Comparison of ENCODE assay signal across 10 mouse cellular contexts in the genomic region with DNA sequence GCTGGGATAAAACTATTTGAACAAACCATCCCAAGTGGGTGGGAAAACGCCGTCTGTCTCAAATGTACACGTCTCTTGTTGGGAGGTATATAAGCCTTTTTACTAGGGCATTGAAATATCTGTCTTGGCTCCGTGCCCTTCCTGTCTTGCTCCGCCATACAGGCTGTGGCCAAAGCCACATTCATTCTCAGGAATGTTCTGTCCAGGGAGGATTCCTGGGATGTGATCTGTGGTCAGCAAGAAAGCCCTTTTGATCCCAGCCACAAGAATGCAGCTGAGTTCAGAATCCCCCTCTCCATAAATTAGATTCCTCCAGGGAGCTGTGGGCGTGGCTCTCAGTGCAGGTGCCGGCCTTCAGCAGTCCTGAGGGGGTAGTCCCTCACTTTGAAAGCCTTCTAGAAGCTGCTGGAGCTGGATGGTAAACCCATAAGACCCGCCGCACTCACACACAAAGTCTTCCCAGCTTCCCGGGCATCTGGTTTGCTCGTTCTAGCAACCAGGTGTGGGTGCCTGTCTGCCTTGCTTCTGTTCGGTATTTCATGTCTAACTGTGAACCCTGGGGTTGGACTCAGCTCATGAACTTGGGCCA.
DNase-seq lines count a peak whose midpoint lies in the region; TF ChIP-seq lines count a peak whose summit lies in the region.
"Had no signal": no experiment of that assay in that cellular context is flagged by ENCODE, and none has a peak within 500 bp of the region (broad histone marks: within the 10 kb centered on the region; RNA-seq: fewer than 3 reads in every experiment).

No protein-coding gene starts in this region.

- no peak for TF ChIP-seq CTCF in gastrocnemius, adult 2 months (IDR thresholded peaks at IDR 0.05)

- peak; percentile 29 for DNase-seq in gastrocnemius, adult 2 months
- no peak for DNase-seq in gastrocnemius, postnatal 14 days
- peak; percentile 46 for DNase-seq in kidney, postnatal 10 days
- DNase-seq in kidney, adult 9 months, result no peak
- peak; percentile 4 for DNase-seq in urinary bladder, postnatal 25 days (ENCODE audit: low spot score)
- DNase-seq in urinary bladder, postnatal 14 days (ENCODE audit: low spot score), result no peak
- DNase-seq in layer of hippocampus, adult 9-10 months (ENCODE audit: low spot score), result no peak
- DNase-seq in gastrocnemius, postnatal 10 days, result no peak
- DNase-seq: B cell, adult 2 months; cerebellum, postnatal 25 days had no signal

- intact Hi-C loops in gastrocnemius, adult 2 months (cut with DNase I), result no loop called here
- intact Hi-C loops in gastrocnemius, postnatal 14 days (cut with DNase I; ENCODE audit: low total_unique reads), result no loop called here

- no peak overlapping the region for H3K4me3 ChIP-seq in gastrocnemius, adult 2 months

- H3K27ac ChIP-seq in gastrocnemius, adult 2 months, result peak overlapping the region; percentile 64

Comparison
In these comparisons a context has a peak if more than half of its experiments do, and no peak if none do; other contexts are left out.
1. DNase-seq: peak in gastrocnemius, adult 2 months (single experiment), kidney, postnatal 10 days (single experiment) and urinary bladder, postnatal 25 days (single experiment); none in gastrocnemius, postnatal 14 days (single experiment), kidney, adult 9 months (single experiment), urinary bladder, postnatal 14 days (single experiment), layer of hippocampus, adult 9-10 months (single experiment) and gastrocnemius, postnatal 10 days (single experiment).